Mouse (Mus musculus) regulatory T cell (primary cell): ENCODE measurements at regions not wholly inside any gene's neighbourhood (a gene's known extent, or its start where the extent isn't known, plus 50 kb on each side); places are given as distances from the start of the nearest gene placed in this dataset.

ENCODE experiments used
- in situ Hi-C: fragments of 300-600 bp; cut with MboI, MseI; formaldehyde crosslinking; loops from one replicate; pipeline ENCODE4 v1.15.1; 2025; ENCODE audit warnings: high pct_unique_total_duplicates

- in situ Hi-C loops: loop anchor here (25.0 kb wide), 1 partner anchor 906 kb away; no protein-coding TSS in a partner anchor
Measured at GRCm38 (mm10) chr19:13980988-13981630, 67.8 kb downstream of the Olfr1505 start.

- in situ Hi-C loops: loop anchor here (25.0 kb wide), 1 partner anchor 904 kb away; no protein-coding TSS in a partner anchor
Measured at GRCm38 (mm10) chr19:13982823-13983222, 69.5 kb downstream of the Olfr1505 start.
